Mouse (Mus musculus): Measurements from ENCODE around the gene Chmp2a. TPM values are rescaled to one million over a fixed set of nuclear protein-coding genes. Genes with fewer than 3 reads are reported as not detected.

Chmp2a gene
- polyA plus RNA-seq, 1 experiment from 2014 or later: 157 TPM

DNA sequence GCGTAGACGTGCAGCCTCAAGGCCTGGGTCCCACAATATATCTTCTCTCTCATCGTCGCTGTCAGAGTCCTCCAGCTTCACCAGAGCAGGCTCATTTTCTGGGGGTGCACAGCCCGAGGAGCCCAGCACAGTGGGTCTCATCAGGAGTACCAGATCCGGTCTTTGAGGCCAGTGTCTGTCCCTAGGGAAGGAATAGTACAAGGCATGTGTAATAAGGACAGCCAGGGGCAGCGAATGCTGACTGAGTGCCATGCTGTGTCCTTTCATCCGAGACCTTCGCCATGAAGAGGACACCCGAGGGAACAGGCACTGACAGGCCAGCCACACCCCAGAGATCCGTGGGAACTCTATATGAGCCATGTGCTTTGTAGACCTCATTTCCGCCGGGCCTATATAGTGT, 18.4 kb upstream of the Chmp2a start:
- Histone ChIP-seq H3K4me2 (ENCODE audit: low read depth, low read length) (no peak overlapping the region), H3K4me1 (replicated peaks; ENCODE audit: control insufficient read depth, insufficient read depth, low read length) (0 out of 2 replicates have a peak, but pooled peaks cover 5% of the 10 kb centered on the region), H3K27ac (ENCODE audit: low read length) (no peak overlapping the region), H3K36me3 (ENCODE audit: control insufficient read depth, insufficient read depth, low read length) (no peaks in the 10 kb centered on the region), H3K27me3 (ENCODE audit: control insufficient read depth, insufficient read depth, low read depth, low read length) (no peaks in the 10 kb centered on the region), H3K4me3 (ENCODE audit: low read length) (no peak overlapping the region), H3K9ac (ENCODE audit: low read length) (no peak overlapping the region), H3K9me3 (ENCODE audit: control insufficient read depth, low read length) (no peaks in the 10 kb centered on the region)
- 88% methylated on average over 13 of the region's 13 CpGs for WGBS
- ATAC-seq (ENCODE audit: low read depth): no peak

DNA sequence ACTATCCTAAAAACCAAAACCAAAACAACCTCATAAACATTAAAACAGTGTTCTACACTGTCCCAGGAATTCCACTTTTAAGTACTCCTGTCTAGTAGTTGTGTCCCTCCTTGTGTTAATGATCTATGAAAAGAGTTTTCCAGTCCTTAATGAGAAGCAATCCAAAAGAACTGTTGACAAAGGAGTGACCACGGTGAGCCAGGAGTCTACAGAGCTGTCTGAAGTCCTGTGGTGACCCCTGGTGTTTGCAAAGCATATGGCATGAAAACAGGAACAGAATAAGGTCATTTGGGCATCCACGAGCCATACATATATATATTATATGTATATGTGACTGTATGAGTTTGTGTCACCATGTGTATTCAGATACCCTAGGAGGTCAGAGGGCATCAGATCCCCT, 11.5 kb upstream of the Chmp2a start:
- peaks cover 8% of the 10 kb centered on the region for H3K9me3 ChIP-seq (ENCODE audit: control insufficient read depth, low read length)
- 1% methylated on average over 2 of the region's 2 CpGs for WGBS
- H3K4me3 ChIP-seq (ENCODE audit: low read length): no peak overlapping the region
- H3K27me3 ChIP-seq (ENCODE audit: control insufficient read depth, insufficient read depth, low read depth, low read length): peaks cover 33% of the 10 kb centered on the region
- H3K9ac ChIP-seq (ENCODE audit: low read length): no peak overlapping the region
- H3K36me3 ChIP-seq (ENCODE audit: control insufficient read depth, insufficient read depth, low read length): no peaks in the 10 kb centered on the region
- peaks cover 13% of the 10 kb centered on the region for H3K4me1 ChIP-seq (replicated peaks; ENCODE audit: control insufficient read depth, insufficient read depth, low read length)
- H3K27ac ChIP-seq (ENCODE audit: low read length): no peak overlapping the region
- H3K4me2 ChIP-seq (ENCODE audit: low read depth, low read length): no peak overlapping the region
- peak; percentile 68 for ATAC-seq (ENCODE audit: low read depth)

GRCm38 (mm10) chr7:13044254-13044625, 9.6 kb upstream of the Chmp2a start:
- peak; percentile 8; the same call in 1 of the 2 replicates for ATAC-seq (ENCODE audit: low read depth)
- Histone ChIP-seq H3K4me3 (ENCODE audit: low read length) (peak overlapping the region; percentile 55), H3K27me3 (ENCODE audit: control insufficient read depth, insufficient read depth, low read depth, low read length) (peaks cover 33% of the 10 kb centered on the region), H3K36me3 (ENCODE audit: control insufficient read depth, insufficient read depth, low read length) (no peaks in the 10 kb centered on the region), H3K27ac (ENCODE audit: low read length) (no peak overlapping the region), H3K4me2 (ENCODE audit: low read depth, low read length) (peak overlapping the region; percentile 93), H3K4me1 (replicated peaks; ENCODE audit: control insufficient read depth, insufficient read depth, low read length) (peaks cover 14% of the 10 kb centered on the region), H3K9ac (ENCODE audit: low read length) (peak overlapping the region; percentile 65), H3K9me3 (ENCODE audit: control insufficient read depth, low read length) (peaks cover 8% of the 10 kb centered on the region)
- WGBS: 3% methylated on average over 23 of the region's 23 CpGs

DNA sequence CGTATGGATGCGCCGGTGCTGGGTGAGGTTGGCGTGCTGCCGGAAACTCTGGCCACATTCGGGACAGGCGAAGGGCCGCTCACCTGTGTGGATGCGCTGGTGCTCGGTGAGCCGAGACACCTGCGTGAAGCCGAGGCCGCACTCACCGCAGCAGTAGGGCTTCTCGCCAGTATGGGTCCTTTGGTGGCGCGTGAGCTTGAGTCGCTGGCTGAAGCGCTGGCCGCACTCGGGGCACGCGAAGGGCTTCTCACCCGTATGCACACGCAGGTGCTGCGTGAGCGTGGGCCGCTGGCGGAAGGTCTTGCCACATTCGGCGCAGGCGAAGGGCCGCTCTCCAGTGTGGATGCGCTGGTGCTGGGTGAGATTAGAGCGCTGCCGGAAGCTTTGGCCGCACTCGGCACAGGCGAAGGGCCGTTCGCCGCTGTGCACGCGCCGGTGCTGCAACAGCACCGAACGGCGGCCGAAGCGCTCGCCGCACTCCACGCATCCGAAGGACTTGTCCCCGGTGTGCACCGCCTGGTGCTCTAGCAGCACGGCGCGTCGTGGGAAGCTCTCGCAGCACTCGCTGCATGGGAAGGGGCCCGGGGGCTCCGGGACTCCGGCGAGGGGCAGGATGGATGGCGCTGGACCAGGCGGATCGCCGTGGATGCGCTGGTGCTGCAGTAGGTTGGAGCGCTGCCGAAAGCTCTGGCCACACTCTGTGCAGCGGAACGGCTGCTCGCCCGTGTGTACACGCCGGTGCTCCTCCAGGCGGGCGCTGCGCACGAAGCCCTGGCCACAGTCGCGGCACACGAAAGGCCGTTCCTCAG, 9.0 kb upstream of the Chmp2a start:
- H3K4me2 ChIP-seq (ENCODE audit: low read depth, low read length): peak overlapping the region; percentile 93
- H3K27me3 ChIP-seq (ENCODE audit: control insufficient read depth, insufficient read depth, low read depth, low read length): peaks cover 33% of the 10 kb centered on the region
- ATAC-seq (ENCODE audit: low read depth): peak; percentile 21
- peaks cover 20% of the 10 kb centered on the region for H3K4me1 ChIP-seq (replicated peaks; ENCODE audit: control insufficient read depth, insufficient read depth, low read length)
- H3K27ac ChIP-seq (ENCODE audit: low read length): no peak overlapping the region
- H3K4me3 ChIP-seq (ENCODE audit: low read length): peak overlapping the region; percentile 55
- 6% methylated on average over 88 of the region's 88 CpGs for WGBS
- peak overlapping the region; percentile 65 for H3K9ac ChIP-seq (ENCODE audit: low read length)
- H3K36me3 ChIP-seq (ENCODE audit: control insufficient read depth, insufficient read depth, low read length): no peaks in the 10 kb centered on the region
- H3K9me3 ChIP-seq (ENCODE audit: control insufficient read depth, low read length): peaks cover 8% of the 10 kb centered on the region

DNA sequence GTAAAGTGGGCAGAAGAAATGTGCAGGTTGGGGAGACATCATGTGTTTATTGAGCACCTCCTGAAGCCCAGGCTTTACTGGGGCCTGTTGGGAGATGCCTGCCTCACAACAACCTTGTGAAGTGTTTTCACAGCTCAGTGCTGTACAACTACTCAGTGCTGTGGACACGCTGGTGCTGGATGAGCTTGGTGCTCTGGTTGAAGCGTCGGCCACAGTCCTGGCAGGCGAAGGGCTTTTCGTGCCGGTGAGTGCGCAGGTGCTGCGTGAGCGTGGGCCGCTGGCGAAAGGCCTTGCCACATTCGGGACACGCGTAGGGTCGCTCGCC, 8.5 kb upstream of the Chmp2a start:
- Histone ChIP-seq H3K9ac (ENCODE audit: low read length) (peak overlapping the region; percentile 65; the same call in 1 of the 2 replicates), H3K4me1 (replicated peaks; ENCODE audit: control insufficient read depth, insufficient read depth, low read length) (peaks cover 20% of the 10 kb centered on the region), H3K9me3 (ENCODE audit: control insufficient read depth, low read length) (peaks cover 8% of the 10 kb centered on the region), H3K36me3 (ENCODE audit: control insufficient read depth, insufficient read depth, low read length) (no peaks in the 10 kb centered on the region), H3K27me3 (ENCODE audit: control insufficient read depth, insufficient read depth, low read depth, low read length) (peaks cover 33% of the 10 kb centered on the region), H3K27ac (ENCODE audit: low read length) (no peak overlapping the region), H3K4me2 (ENCODE audit: low read depth, low read length) (peak overlapping the region; percentile 93; the same call in 1 of the 2 replicates), H3K4me3 (ENCODE audit: low read length) (peak overlapping the region; percentile 55; the same call in 1 of the 2 replicates)
- 46% methylated on average over 16 of the region's 16 CpGs for WGBS
- no peak for ATAC-seq (ENCODE audit: low read depth)

GRCm38 (mm10) chr7:13042511-13042910, 7.9 kb upstream of the Chmp2a start:
- Histone ChIP-seq H3K9ac (ENCODE audit: low read length) (no peak overlapping the region), H3K36me3 (ENCODE audit: control insufficient read depth, insufficient read depth, low read length) (no peaks in the 10 kb centered on the region), H3K27me3 (ENCODE audit: control insufficient read depth, insufficient read depth, low read depth, low read length) (peaks cover 33% of the 10 kb centered on the region), H3K4me1 (replicated peaks; ENCODE audit: control insufficient read depth, insufficient read depth, low read length) (peaks cover 20% of the 10 kb centered on the region), H3K27ac (ENCODE audit: low read length) (no peak overlapping the region), H3K9me3 (ENCODE audit: control insufficient read depth, low read length) (peaks cover 8% of the 10 kb centered on the region), H3K4me3 (ENCODE audit: low read length) (no peak overlapping the region), H3K4me2 (ENCODE audit: low read depth, low read length) (no peak overlapping the region)
- ATAC-seq (ENCODE audit: low read depth): no peak
- 73% methylated on average over 6 of the region's 6 CpGs for WGBS

DNA sequence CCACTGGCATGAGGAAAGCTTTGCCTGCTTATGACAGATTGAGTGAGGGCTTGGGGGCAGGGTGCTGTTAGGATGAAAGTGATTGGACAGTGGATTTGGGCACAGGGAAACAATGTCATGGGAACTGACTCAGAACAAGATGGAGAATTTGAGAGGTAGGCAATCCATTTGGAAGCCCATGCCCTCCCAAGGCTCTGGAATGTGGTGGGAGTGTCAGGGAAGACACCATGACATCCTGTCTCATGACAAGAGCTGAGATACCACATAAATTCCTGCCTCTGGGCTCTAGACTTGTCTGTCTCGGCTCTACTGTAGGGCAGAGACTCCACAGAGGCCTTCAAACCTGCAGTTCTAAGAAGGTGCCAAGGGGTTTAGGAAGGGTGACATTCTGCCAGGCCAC, 6.6 kb upstream of the Chmp2a start:
- no peak overlapping the region for H3K9ac ChIP-seq (ENCODE audit: low read length)
- H3K27ac ChIP-seq (ENCODE audit: low read length): no peak overlapping the region
- WGBS: 47% methylated on average over 1 of the region's 1 CpGs
- no peak overlapping the region for H3K4me2 ChIP-seq (ENCODE audit: low read depth, low read length)
- peaks cover 2% of the 10 kb centered on the region; the same call in 1 of the 2 replicates for H3K36me3 ChIP-seq (ENCODE audit: control insufficient read depth, insufficient read depth, low read length)
- H3K4me3 ChIP-seq (ENCODE audit: low read length): no peak overlapping the region
- H3K27me3 ChIP-seq (ENCODE audit: control insufficient read depth, insufficient read depth, low read depth, low read length): peaks cover 33% of the 10 kb centered on the region
- no peak for ATAC-seq (ENCODE audit: low read depth)
- peaks cover 8% of the 10 kb centered on the region for H3K9me3 ChIP-seq (ENCODE audit: control insufficient read depth, low read length)
- peaks cover 27% of the 10 kb centered on the region for H3K4me1 ChIP-seq (replicated peaks; ENCODE audit: control insufficient read depth, insufficient read depth, low read length)

GRCm38 (mm10) chr7:13039181-13039580, 4.6 kb upstream of the Chmp2a start:
- Histone ChIP-seq H3K9me3 (ENCODE audit: control insufficient read depth, low read length) (peaks cover 8% of the 10 kb centered on the region), H3K4me3 (ENCODE audit: low read length) (peak overlapping the region; percentile 83; the same call in 1 of the 2 replicates), H3K9ac (ENCODE audit: low read length) (peak overlapping the region; percentile 97), H3K36me3 (ENCODE audit: control insufficient read depth, insufficient read depth, low read length) (peaks cover 14% of the 10 kb centered on the region), H3K4me2 (ENCODE audit: low read depth, low read length) (peak overlapping the region; percentile 91), H3K27me3 (ENCODE audit: control insufficient read depth, insufficient read depth, low read depth, low read length) (peaks cover 21% of the 10 kb centered on the region), H3K27ac (ENCODE audit: low read length) (no peak overlapping the region), H3K4me1 (replicated peaks; ENCODE audit: control insufficient read depth, insufficient read depth, low read length) (peaks cover 29% of the 10 kb centered on the region)
- WGBS: 68% methylated on average over 1 of the region's 1 CpGs
- ATAC-seq (ENCODE audit: low read depth): no peak

DNA sequence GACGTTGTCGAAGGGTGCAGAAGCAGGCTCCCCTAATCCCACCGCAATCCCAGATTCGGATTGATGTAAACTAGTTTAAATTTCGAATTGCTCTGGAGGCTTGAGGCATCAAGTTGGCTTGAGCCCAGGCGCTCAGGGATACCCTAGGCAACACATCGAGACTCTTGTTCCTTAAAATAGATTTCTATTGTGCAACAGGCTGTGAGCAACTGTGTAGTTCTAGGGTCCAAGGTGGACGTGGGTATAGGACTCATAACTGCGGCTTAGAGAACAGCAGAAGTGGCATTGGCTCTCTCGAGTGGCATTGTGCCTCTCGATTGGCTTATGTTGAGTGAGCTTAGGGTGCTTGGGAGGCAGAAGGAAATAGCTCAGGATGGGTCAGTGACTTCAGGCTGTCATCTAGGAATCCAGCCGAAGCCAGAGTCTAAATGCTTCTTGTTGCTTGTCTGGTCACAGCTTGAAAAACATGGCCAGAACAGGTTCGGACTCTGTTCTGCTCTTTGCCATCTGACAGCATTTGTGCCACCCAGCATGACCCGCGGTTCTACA, 4.1 kb upstream of the Chmp2a start:
- no peak for ATAC-seq (ENCODE audit: low read depth)
- H3K4me2 ChIP-seq (ENCODE audit: low read depth, low read length): peak overlapping the region; percentile 91
- H3K36me3 ChIP-seq (ENCODE audit: control insufficient read depth, insufficient read depth, low read length): peaks cover 14% of the 10 kb centered on the region
- peaks cover 27% of the 10 kb centered on the region for H3K4me1 ChIP-seq (replicated peaks; ENCODE audit: control insufficient read depth, insufficient read depth, low read length)
- H3K9ac ChIP-seq (ENCODE audit: low read length): peak overlapping the region; percentile 97
- peaks cover 8% of the 10 kb centered on the region for H3K9me3 ChIP-seq (ENCODE audit: control insufficient read depth, low read length)
- H3K27ac ChIP-seq (ENCODE audit: low read length): peak overlapping the region; percentile 100
- H3K4me3 ChIP-seq (ENCODE audit: low read length): peak overlapping the region; percentile 83
- H3K27me3 ChIP-seq (ENCODE audit: control insufficient read depth, insufficient read depth, low read depth, low read length): peaks cover 16% of the 10 kb centered on the region
- 13% methylated on average over 15 of the region's 15 CpGs for WGBS

Data from lung, embryonic 16.5 days (tissue).